33 mouse cellular contexts compared by ENCODE assay signal in genomic region chr2:154735986-154736385, GRCm38 (mm10). TPM values are rescaled to one million over a fixed set of nuclear protein-coding genes. Genes with fewer than 3 reads are reported as not detected.
A peak's percentile ranks its signal among the peaks of the same experiment; 100 is the strongest.
DNase-seq lines count a peak whose midpoint lies in the region; ATAC-seq and TF ChIP-seq lines count a peak whose summit lies in the region.
"Had no signal": no experiment of that assay in that cellular context is flagged by ENCODE, and none has a peak within 500 bp of the region (broad histone marks: within the 10 kb centered on the region; RNA-seq: fewer than 3 reads in every experiment).

No protein-coding gene starts in this region.

- no peaks in the 10 kb centered on the region for H3K36me3 ChIP-seq in intestine, embryonic 14.5 days (ENCODE audit: control insufficient read depth, insufficient read depth, low read length)
- no peaks in the 10 kb centered on the region for H3K36me3 ChIP-seq in intestine, embryonic 16.5 days (ENCODE audit: control insufficient read depth, insufficient read depth, low read length)
- H3K36me3 ChIP-seq in intestine, embryonic 15.5 days: no peaks in the 10 kb centered on the region
- no peaks in the 10 kb centered on the region for H3K36me3 ChIP-seq in hindbrain, embryonic 11.5 days (ENCODE audit: control insufficient read depth, insufficient read depth, low read length)
- H3K36me3 ChIP-seq: embryonic facial prominence, embryonic 10.5 days; embryonic facial prominence, embryonic 13.5 days; forebrain, embryonic 12.5 days; forebrain, embryonic 15.5 days; heart, embryonic 12.5 days; heart, embryonic 15.5 days; hindbrain, embryonic 10.5 days had no signal

- H3K9ac ChIP-seq in intestine, embryonic 14.5 days (ENCODE audit: low read length): no peak overlapping the region
- H3K9ac ChIP-seq in intestine, embryonic 16.5 days (ENCODE audit: low read depth, low read length): no peak overlapping the region
- H3K9ac ChIP-seq in intestine, embryonic 15.5 days: no peak overlapping the region
- H3K9ac ChIP-seq in hindbrain, embryonic 11.5 days (ENCODE audit: low read depth, low read length): no peak overlapping the region
- H3K9ac ChIP-seq: embryonic facial prominence, embryonic 13.5 days; forebrain, embryonic 12.5 days; forebrain, embryonic 15.5 days; heart, embryonic 12.5 days; heart, embryonic 15.5 days; hindbrain, embryonic 14.5 days had no signal

- no peak for DNase-seq in intestine, embryonic 14.5 days (ENCODE audit: low spot score)
- DNase-seq in CD4-positive helper T cell, adult 2 months (ENCODE audit: low read depth, low spot score): peak; percentile 17
- DNase-seq in NIH3T3 (ENCODE audit: low read depth): peak; percentile 53
- no peak for DNase-seq in hindbrain, embryonic 11.5 days (ENCODE audit: low spot score)
- DNase-seq in gastrocnemius, adult 2 months: no peak
- DNase-seq in lung, postnatal 4 days: no peak
- DNase-seq: adrenal gland, postnatal 14 days; cerebellum, adult 11-12 months; cerebellum, adult 8-10 months; cerebellum, postnatal 10 days; cerebellum, postnatal 36 days; gastrocnemius, postnatal 10 days; heart, adult 18-20 months; heart, postnatal 10 days; heart, postnatal 36 days had no signal

- no peak overlapping the region for H3K4me2 ChIP-seq in intestine, embryonic 14.5 days (ENCODE audit: low read length)
- no peak overlapping the region for H3K4me2 ChIP-seq in intestine, embryonic 16.5 days (ENCODE audit: low read depth, low read length)
- H3K4me2 ChIP-seq in intestine, embryonic 15.5 days (replicated peaks): no peak overlapping the region
- no peak overlapping the region for H3K4me2 ChIP-seq in hindbrain, embryonic 11.5 days (replicated peaks; ENCODE audit: low read depth, low read length)
- H3K4me2 ChIP-seq: embryonic facial prominence, embryonic 13.5 days; forebrain, embryonic 12.5 days; forebrain, embryonic 15.5 days; heart, embryonic 12.5 days; heart, embryonic 15.5 days; hindbrain, embryonic 14.5 days had no signal

- WGBS in intestine, embryonic 14.5 days: 68% methylated on average over 7 of the region's 7 CpGs
- WGBS in intestine, embryonic 16.5 days: 58% methylated on average over 7 of the region's 7 CpGs
- WGBS in intestine, embryonic 15.5 days: 65% methylated on average over 7 of the region's 7 CpGs
- 77% methylated on average over 7 of the region's 7 CpGs for WGBS in hindbrain, embryonic 11.5 days

- no peak for TF ChIP-seq CTCF in gastrocnemius, adult 2 months (IDR thresholded peaks at IDR 0.05)

- H3K27ac ChIP-seq in intestine, embryonic 14.5 days (ENCODE audit: low read depth): no peak overlapping the region
- H3K27ac ChIP-seq in intestine, embryonic 16.5 days (ENCODE audit: low read length): no peak overlapping the region
- H3K27ac ChIP-seq in intestine, embryonic 15.5 days: no peak overlapping the region
- H3K27ac ChIP-seq in hindbrain, embryonic 11.5 days (ENCODE audit: low read depth, low read length): no peak overlapping the region
- H3K27ac ChIP-seq in gastrocnemius, adult 2 months: no peak overlapping the region
- H3K27ac ChIP-seq: embryonic facial prominence, embryonic 10.5 days; embryonic facial prominence, embryonic 13.5 days; forebrain, embryonic 12.5 days; forebrain, embryonic 15.5 days; heart, embryonic 15.5 days; hindbrain, embryonic 10.5 days; hindbrain, embryonic 14.5 days; hindbrain, postnatal 0 days had no signal

- intact Hi-C loops in gastrocnemius, adult 2 months (cut with DNase I): no loop called here

- ATAC-seq in intestine, embryonic 14.5 days (replicated peaks; ENCODE audit: low FRiP score, low TSS enrichment, low read depth): 0 out of 2 replicates have a peak, but pooled peaks have one; percentile 47
- ATAC-seq in intestine, embryonic 16.5 days: no peak
- peak; percentile 45; the same call in 1 of the 2 replicates for ATAC-seq in intestine, embryonic 15.5 days
- ATAC-seq in hindbrain, embryonic 11.5 days (ENCODE audit: low FRiP score): no peak
- ATAC-seq: forebrain, embryonic 15.5 days; hindbrain, postnatal 0 days; inflammation-experienced regulatory T-cells, adult 6 months had no signal

- no peaks in the 10 kb centered on the region for H3K9me3 ChIP-seq in intestine, embryonic 14.5 days (ENCODE audit: control insufficient read depth, low read length)
- no peaks in the 10 kb centered on the region for H3K9me3 ChIP-seq in intestine, embryonic 16.5 days (ENCODE audit: control insufficient read depth, low read length)
- H3K9me3 ChIP-seq in intestine, embryonic 15.5 days: no peaks in the 10 kb centered on the region
- no peaks in the 10 kb centered on the region for H3K9me3 ChIP-seq in hindbrain, embryonic 11.5 days (ENCODE audit: control insufficient read depth, low read length)
- H3K9me3 ChIP-seq: embryonic facial prominence, embryonic 10.5 days; embryonic facial prominence, embryonic 13.5 days; forebrain, embryonic 12.5 days; forebrain, embryonic 15.5 days; heart, embryonic 12.5 days; heart, embryonic 15.5 days; hindbrain, embryonic 10.5 days had no signal

- peaks cover 3% of the 10 kb centered on the region; the same call in 1 of the 2 replicates for H3K4me1 ChIP-seq in intestine, embryonic 14.5 days (replicated peaks; ENCODE audit: control insufficient read depth, insufficient read depth, low read length)
- H3K4me1 ChIP-seq in intestine, embryonic 16.5 days (ENCODE audit: control insufficient read depth, insufficient read depth, low read length): peaks cover 10% of the 10 kb centered on the region; the same call in 1 of the 2 replicates
- H3K4me1 ChIP-seq in intestine, embryonic 15.5 days (replicated peaks): peaks cover 7% of the 10 kb centered on the region; the same call in 1 of the 2 replicates
- H3K4me1 ChIP-seq in hindbrain, embryonic 11.5 days (replicated peaks; ENCODE audit: control insufficient read depth, insufficient read depth, low read length): no peaks in the 10 kb centered on the region
- H3K4me1 ChIP-seq: embryonic facial prominence, embryonic 13.5 days; heart, embryonic 12.5 days; heart, embryonic 15.5 days had no signal

- H3K4me3 ChIP-seq in intestine, embryonic 14.5 days (ENCODE audit: low read depth, low read length): no peak overlapping the region
- no peak overlapping the region for H3K4me3 ChIP-seq in intestine, embryonic 16.5 days (ENCODE audit: low read length)
- H3K4me3 ChIP-seq in intestine, embryonic 15.5 days (replicated peaks): no peak overlapping the region
- no peak overlapping the region for H3K4me3 ChIP-seq in hindbrain, embryonic 11.5 days (ENCODE audit: low read depth, low read length)
- no peak overlapping the region for H3K4me3 ChIP-seq in gastrocnemius, adult 2 months
- H3K4me3 ChIP-seq: embryonic facial prominence, embryonic 10.5 days; embryonic facial prominence, embryonic 13.5 days; erythroblast, embryonic 14.5 days; forebrain, embryonic 12.5 days; forebrain, embryonic 15.5 days; heart, embryonic 12.5 days; heart, embryonic 15.5 days; hindbrain, embryonic 10.5 days had no signal

- no peaks in the 10 kb centered on the region for H3K27me3 ChIP-seq in intestine, embryonic 14.5 days (replicated peaks; ENCODE audit: control insufficient read depth, insufficient read depth, low read length)
- no peaks in the 10 kb centered on the region for H3K27me3 ChIP-seq in intestine, embryonic 16.5 days (replicated peaks; ENCODE audit: control insufficient read depth, insufficient read depth, low read length)
- H3K27me3 ChIP-seq in intestine, embryonic 15.5 days (replicated peaks): no peaks in the 10 kb centered on the region
- no peaks in the 10 kb centered on the region for H3K27me3 ChIP-seq in hindbrain, embryonic 11.5 days (ENCODE audit: control insufficient read depth, insufficient read depth, low read length)
- H3K27me3 ChIP-seq: embryonic facial prominence, embryonic 13.5 days; forebrain, embryonic 12.5 days; forebrain, embryonic 15.5 days; heart, embryonic 12.5 days; heart, embryonic 15.5 days had no signal

RNA-seq across cellular contexts. Expression of gene Gm14214, which starts 33.8 kb away (rescaled TPM):
- polyA plus RNA-seq in intestine, embryonic 14.5 days (2014; fragmentation: Nextera tagmentation; extraction: Ambion mirVana): not detected in 2 replicates
- polyA plus RNA-seq in intestine, embryonic 16.5 days (2015; fragmentation: Nextera tagmentation; extraction: Ambion mirVana): not detected in 2 replicates
- polyA plus RNA-seq in intestine, embryonic 15.5 days (2015; fragmentation: Nextera tagmentation; extraction: Ambion mirVana): not detected in 2 replicates
- polyA plus RNA-seq in hindbrain, embryonic 11.5 days (2014; fragmentation: Nextera tagmentation; extraction: Ambion mirVana): not detected in 2 replicates
- not detected for total RNA-seq in gastrocnemius, adult 2 months (2021)
- total RNA-seq: adrenal gland, postnatal 14 days; ES-E14; gastrocnemius, postnatal 10 days; gastrocnemius, postnatal 4 days; heart, adult 18-20 months; heart, postnatal 10 days; heart, postnatal 36 days; hindbrain, postnatal 0 days had no signal
- polyA plus RNA-seq: brain, embryonic 14.5 days; C2C12; cortical plate, adult 2 months; embryonic facial prominence, embryonic 10.5 days; embryonic facial prominence, embryonic 13.5 days; erythroblast, embryonic 14.5 days; forebrain, embryonic 12.5 days; forebrain, embryonic 15.5 days; heart, embryonic 12.5 days; heart, embryonic 15.5 days; hindbrain, embryonic 10.5 days; hindbrain, embryonic 14.5 days; hindbrain, postnatal 0 days; inflammation-experienced regulatory T-cells, adult 6 months had no signal

RNA-seq across cellular contexts. Expression of gene Raly, which starts 54.9 kb away (rescaled TPM):
- polyA plus RNA-seq in intestine, embryonic 14.5 days (2014; fragmentation: Nextera tagmentation; extraction: Ambion mirVana): 66.4 and 73.2 TPM in 2 replicates
- 30.6 and 34.0 TPM in 2 replicates for polyA plus RNA-seq in intestine, embryonic 16.5 days (2015; fragmentation: Nextera tagmentation; extraction: Ambion mirVana)
- polyA plus RNA-seq in intestine, embryonic 15.5 days (2015; fragmentation: Nextera tagmentation; extraction: Ambion mirVana): 31.6 and 34.6 TPM in 2 replicates
- polyA plus RNA-seq in hindbrain, embryonic 11.5 days (2014; fragmentation: Nextera tagmentation; extraction: Ambion mirVana): 61.8 and 76.6 TPM in 2 replicates
- total RNA-seq in gastrocnemius, adult 2 months (2021): 10 to 100 TPM; 62.5 to 70.7 TPM

RNA-seq across cellular contexts. Expression of gene a, which starts 55.2 kb away (rescaled TPM):
- polyA plus RNA-seq in intestine, embryonic 14.5 days (2014; fragmentation: Nextera tagmentation; extraction: Ambion mirVana): 0.93 and 1.5 TPM in 2 replicates
- polyA plus RNA-seq in intestine, embryonic 16.5 days (2015; fragmentation: Nextera tagmentation; extraction: Ambion mirVana): not detected in 2 replicates
- 0.63 and 0.73 TPM in 2 replicates for polyA plus RNA-seq in intestine, embryonic 15.5 days (2015; fragmentation: Nextera tagmentation; extraction: Ambion mirVana)
- 0.99 and 1.3 TPM in 2 replicates for polyA plus RNA-seq in hindbrain, embryonic 11.5 days (2014; fragmentation: Nextera tagmentation; extraction: Ambion mirVana)
- not detected for total RNA-seq in gastrocnemius, adult 2 months (2021)
- total RNA-seq: adrenal gland, postnatal 14 days; gastrocnemius, postnatal 10 days; gastrocnemius, postnatal 4 days; heart, adult 18-20 months; heart, postnatal 10 days; heart, postnatal 36 days; hindbrain, postnatal 0 days had no signal
- polyA plus RNA-seq: C2C12; erythroblast, embryonic 14.5 days; heart, embryonic 12.5 days; inflammation-experienced regulatory T-cells, adult 6 months had no signal

Comparison
In these comparisons a context has a peak if more than half of its experiments do, and no peak if none do; other contexts are left out.
1. ATAC-seq: peak in intestine, embryonic 14.5 days (single experiment) and intestine, embryonic 15.5 days (single experiment); none in intestine, embryonic 16.5 days (single experiment) and hindbrain, embryonic 11.5 days (single experiment).
2. DNase-seq: peak in CD4-positive helper T cell, adult 2 months (single experiment) and NIH3T3 (single experiment); none in intestine, embryonic 14.5 days (single experiment), hindbrain, embryonic 11.5 days (single experiment), gastrocnemius, adult 2 months (single experiment) and lung, postnatal 4 days (0 of 2).